Mouse (Mus musculus) heart, embryonic 11.5 days (tissue): ENCODE measurements at regions not wholly inside any gene's neighbourhood (a gene's known extent, or its start where the extent isn't known, plus 50 kb on each side); places are given as distances from the start of the nearest gene placed in this dataset.

Experiments used
- ATAC-seq: fragments of 200-750 bp; cut with Nextera tagmentation; replicated peaks from 2 replicates; pipeline ENCODE4 v1.8.0; 2017; ENCODE audit warnings: moderate library complexity; ENCODE audit not compliant: insufficient number of reproducible peaks, low FRiP score, low TSS enrichment
- H3K27ac ChIP-seq: fragments of 300-500 bp; sonication (generic); 2 replicates; pipeline ENCODE4 v1.5.1; 2014; ENCODE audit warnings: mild to moderate bottlenecking, low read depth, low read length
- H3K27me3 ChIP-seq: fragments of 300-500 bp; sonication (generic); 2 replicates; pipeline ENCODE4 v1.6.1; 2014; ENCODE audit warnings: mild to moderate bottlenecking, low read length, mixed read lengths; ENCODE audit not compliant: control insufficient read depth, insufficient read depth
- H3K36me3 ChIP-seq: fragments of 300-500 bp; sonication (generic); 2 replicates; pipeline ENCODE4 v1.6.1; 2014; ENCODE audit warnings: mild to moderate bottlenecking, low read length, moderate library complexity, mixed read lengths; ENCODE audit not compliant: control insufficient read depth, insufficient read depth
- H3K4me1 ChIP-seq: fragments of 300-500 bp; sonication (generic); 2 replicates; pipeline ENCODE4 v1.6.1; 2014; ENCODE audit warnings: low read length; ENCODE audit not compliant: control insufficient read depth, insufficient read depth
- H3K4me2 ChIP-seq: fragments of 300-500 bp; sonication (generic); 2 replicates; pipeline ENCODE4 v1.6.1; 2014; ENCODE audit warnings: mild to moderate bottlenecking, moderate library complexity
- H3K4me3 ChIP-seq: fragments of 300-500 bp; sonication (generic); 2 replicates; pipeline ENCODE4 v1.5.1; 2014; ENCODE audit warnings: low read depth, low read length
- H3K9ac ChIP-seq: fragments of 300-500 bp; sonication (generic); 2 replicates; pipeline ENCODE4 v1.6.1; 2014; ENCODE audit warnings: mild to moderate bottlenecking, low read depth, low read length, moderate library complexity
- H3K9me3 ChIP-seq: fragments of 300-500 bp; sonication (generic); replicated peaks from 2 replicates; pipeline ENCODE4 v1.6.1; 2016; ENCODE audit warnings: low read length; ENCODE audit not compliant: control insufficient read depth
- WGBS: fragments of 180-500 bp; shearing (Covaris S2); extraction: QIAGEN DNeasy Blood & Tissue Kit; methylation state at CpG from one replicate; pipeline ENCODE4 v1.1.7; 2014; ENCODE audit not compliant: insufficient replicate concordance; 5-methylcytosine and 5-hydroxymethylcytosine counted together

DNA sequence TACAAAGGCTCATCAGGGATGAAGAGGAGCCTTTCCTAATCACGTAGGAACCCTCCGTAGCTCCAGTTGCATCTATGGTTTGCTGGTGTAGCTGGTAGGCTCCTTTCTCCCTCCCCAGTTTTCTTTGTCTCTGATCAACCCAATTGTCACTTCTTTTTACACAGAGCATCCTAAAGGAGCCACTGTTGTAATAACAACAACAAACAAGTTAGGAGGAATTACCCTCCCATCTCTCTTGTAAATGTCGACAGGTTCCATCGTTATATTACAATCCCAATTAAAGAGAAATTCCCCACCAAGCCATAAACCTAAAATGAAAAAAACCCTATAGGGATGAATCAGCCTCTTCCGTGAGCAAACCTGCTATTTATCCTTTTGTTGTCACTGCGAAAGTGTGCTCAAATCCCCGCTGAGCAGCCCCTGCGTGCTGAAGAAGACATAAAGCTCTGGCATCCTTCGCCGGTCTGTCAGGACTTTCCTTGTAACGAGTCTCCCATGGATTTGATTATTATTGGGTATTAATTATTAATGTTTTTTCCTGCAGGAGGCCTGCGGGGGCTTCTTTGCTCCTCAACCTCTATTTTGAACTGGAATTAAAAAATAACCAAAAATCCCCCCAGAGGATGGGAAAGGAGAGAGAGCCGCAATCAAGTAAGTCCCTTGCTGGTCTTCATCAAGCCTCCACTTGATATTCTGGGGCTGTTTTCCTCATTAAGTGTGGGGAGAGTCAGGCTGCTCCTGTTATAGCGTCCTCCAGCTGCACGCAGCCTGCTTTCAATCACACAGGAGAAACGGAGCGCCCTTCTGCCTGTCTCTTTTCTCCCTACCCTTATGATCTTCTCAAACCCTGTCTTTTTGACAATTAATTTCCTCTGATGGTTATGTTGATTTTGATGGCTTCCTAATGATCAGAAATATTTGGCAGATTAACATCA, 619.1 kb upstream of the Camk1g start:
- Histone ChIP-seq H3K4me2 (no peak overlapping the region), H3K4me3 (no peak overlapping the region), H3K36me3 (no peaks in the 10 kb centered on the region), H3K9ac (no peak overlapping the region), H3K4me1 (no peaks in the 10 kb centered on the region), H3K27ac (no peak overlapping the region), H3K9me3 (no peaks in the 10 kb centered on the region), H3K27me3 (0 out of 2 replicates have a peak, but pooled peaks cover 4% of the 10 kb centered on the region)
- 44% methylated on average over 17 of the region's 17 CpGs for WGBS
- ATAC-seq = no peak

DNA sequence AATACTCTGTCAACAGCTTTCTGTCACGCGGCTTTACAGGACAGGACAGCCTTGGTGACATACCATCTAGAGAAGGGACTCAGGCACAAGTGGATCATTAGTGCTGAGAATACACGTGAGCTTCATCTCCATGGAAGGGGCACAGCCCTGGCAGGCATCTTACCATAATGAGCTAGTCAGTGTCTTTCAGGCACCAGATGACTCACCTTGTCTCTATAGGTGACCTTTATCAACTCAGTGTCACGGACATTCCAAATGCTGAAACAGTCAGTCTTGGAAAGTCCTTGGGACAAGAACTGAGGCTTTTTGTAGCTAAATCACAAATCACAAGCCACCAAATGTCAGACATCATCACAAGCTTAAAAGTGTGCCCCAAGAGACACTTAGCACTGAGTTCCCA, 610.5 kb upstream of the Camk1g start:
- H3K4me3 ChIP-seq = no peak overlapping the region
- H3K36me3 ChIP-seq = no peaks in the 10 kb centered on the region
- 68% methylated on average over 4 of the region's 4 CpGs for WGBS
- no peaks in the 10 kb centered on the region for H3K9me3 ChIP-seq
- no peak overlapping the region for H3K9ac ChIP-seq
- H3K4me1 ChIP-seq = no peaks in the 10 kb centered on the region
- no peaks in the 10 kb centered on the region for H3K27me3 ChIP-seq
- no peak overlapping the region for H3K4me2 ChIP-seq
- no peak overlapping the region for H3K27ac ChIP-seq
- no peak for ATAC-seq

DNA sequence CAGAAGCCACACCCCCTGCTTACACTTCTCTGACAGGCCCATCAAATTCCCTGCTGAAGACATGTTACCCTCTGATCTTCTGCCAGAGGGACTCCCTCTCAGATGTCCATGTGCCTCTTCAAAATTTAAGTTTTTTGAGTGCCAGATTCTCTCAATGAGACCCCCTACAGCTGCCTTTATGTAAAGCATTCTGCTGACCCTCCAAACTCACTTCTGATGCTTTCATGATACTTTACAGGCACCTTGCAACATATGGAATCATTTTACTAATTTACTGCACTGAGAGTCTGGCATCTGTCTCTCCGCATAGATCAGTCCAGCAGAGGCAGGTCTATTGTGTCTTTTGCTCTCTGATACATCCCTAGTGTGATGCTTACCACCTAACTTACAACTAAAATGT, 601.4 kb upstream of the Camk1g start:
- Histone ChIP-seq H3K4me3 (no peak overlapping the region), H3K4me1 (no peaks in the 10 kb centered on the region), H3K36me3 (no peaks in the 10 kb centered on the region), H3K9me3 (no peaks in the 10 kb centered on the region), H3K9ac (no peak overlapping the region), H3K27me3 (no peaks in the 10 kb centered on the region), H3K27ac (no peak overlapping the region), H3K4me2 (no peak overlapping the region)
- WGBS = 83% methylated on average over 1 of the region's 1 CpGs
- ATAC-seq = no peak

DNA sequence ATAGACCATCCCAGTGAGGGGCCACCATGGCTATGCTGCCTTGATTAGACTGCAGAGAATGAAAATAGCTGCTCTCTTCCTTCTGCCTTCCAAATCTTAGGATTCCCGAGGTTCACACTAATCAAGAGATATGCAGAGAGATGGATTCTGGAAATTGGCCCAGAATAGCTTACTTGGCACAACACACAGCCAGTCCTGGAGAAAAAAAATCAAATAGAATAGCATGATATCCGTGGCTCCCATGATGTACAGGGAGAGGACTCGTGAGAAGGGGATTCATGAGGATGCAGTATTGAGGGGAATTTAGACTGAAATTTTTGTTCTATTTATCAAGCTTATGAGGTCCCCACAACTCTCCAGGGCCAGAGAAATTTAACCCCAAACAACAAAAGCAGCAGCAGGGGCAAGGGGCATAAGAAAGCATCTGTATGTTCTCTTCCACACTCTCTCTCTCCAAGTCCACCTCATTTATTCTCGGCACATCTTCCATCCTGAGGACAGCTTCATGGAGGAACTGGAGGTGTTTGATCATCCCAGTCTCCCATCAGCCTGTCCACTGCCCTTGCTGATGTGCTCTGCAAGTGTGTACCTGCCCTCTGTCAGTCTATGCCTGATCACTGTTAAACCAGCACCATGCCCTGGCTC, 599.3 kb upstream of the Camk1g start:
- no peaks in the 10 kb centered on the region for H3K9me3 ChIP-seq
- no peaks in the 10 kb centered on the region for H3K27me3 ChIP-seq
- H3K4me2 ChIP-seq = no peak overlapping the region
- no peaks in the 10 kb centered on the region for H3K36me3 ChIP-seq
- no peak for ATAC-seq
- H3K9ac ChIP-seq = no peak overlapping the region
- WGBS = 58% methylated on average over 4 of the region's 4 CpGs
- no peak overlapping the region for H3K27ac ChIP-seq
- no peak overlapping the region for H3K4me3 ChIP-seq
- no peaks in the 10 kb centered on the region for H3K4me1 ChIP-seq

DNA sequence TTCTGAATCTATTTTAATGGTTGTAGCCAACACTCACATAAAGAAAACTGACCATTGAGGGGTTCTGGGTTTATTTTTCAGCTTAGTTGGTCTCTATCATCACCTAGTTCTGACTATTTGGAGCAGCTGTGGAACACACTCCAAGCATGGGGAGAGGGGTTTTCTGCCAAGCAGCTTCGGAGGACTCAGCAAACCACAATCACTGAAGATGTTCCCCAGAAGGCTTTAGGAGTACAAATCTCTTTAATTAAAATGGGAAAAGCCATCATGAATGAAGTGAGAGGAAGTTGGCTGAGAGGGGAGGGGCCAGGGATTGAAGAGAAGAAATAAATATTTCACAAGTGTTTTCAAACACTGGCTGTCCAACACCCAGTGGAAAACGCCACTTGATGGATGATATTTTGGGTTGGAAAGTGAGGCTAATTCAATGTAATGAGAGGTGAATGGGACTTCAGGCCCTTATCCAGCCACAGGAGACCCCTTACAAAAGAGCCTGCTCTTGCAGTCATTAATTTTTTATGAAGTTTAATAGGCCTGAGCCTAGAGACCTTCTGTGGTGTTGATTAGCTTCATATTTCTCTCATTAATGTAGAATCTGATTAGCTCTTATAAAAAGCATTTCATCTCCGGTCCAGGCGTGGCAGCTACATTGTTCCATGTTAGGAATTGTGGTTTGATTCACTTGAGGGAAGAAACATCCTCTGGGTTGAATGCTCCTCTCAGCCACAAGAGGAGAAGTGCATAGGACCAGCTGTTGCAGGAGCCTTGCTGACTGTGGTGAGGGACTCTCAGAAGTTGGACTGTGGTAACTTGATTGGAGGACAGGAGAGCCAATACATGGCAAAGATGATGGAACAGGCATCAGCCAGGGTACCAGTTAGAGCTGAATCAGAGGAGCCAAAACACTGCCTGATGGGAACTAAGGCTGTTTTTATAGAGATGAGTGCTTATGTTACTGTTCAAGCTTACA, 598.1 kb upstream of the Camk1g start:
- ATAC-seq = no peak
- Histone ChIP-seq H3K9me3 (no peaks in the 10 kb centered on the region), H3K4me2 (no peak overlapping the region), H3K36me3 (no peaks in the 10 kb centered on the region), H3K4me1 (no peaks in the 10 kb centered on the region), H3K27me3 (no peaks in the 10 kb centered on the region), H3K27ac (no peak overlapping the region), H3K4me3 (no peak overlapping the region), H3K9ac (no peak overlapping the region)
- 85% methylated on average over 4 of the region's 4 CpGs for WGBS

DNA sequence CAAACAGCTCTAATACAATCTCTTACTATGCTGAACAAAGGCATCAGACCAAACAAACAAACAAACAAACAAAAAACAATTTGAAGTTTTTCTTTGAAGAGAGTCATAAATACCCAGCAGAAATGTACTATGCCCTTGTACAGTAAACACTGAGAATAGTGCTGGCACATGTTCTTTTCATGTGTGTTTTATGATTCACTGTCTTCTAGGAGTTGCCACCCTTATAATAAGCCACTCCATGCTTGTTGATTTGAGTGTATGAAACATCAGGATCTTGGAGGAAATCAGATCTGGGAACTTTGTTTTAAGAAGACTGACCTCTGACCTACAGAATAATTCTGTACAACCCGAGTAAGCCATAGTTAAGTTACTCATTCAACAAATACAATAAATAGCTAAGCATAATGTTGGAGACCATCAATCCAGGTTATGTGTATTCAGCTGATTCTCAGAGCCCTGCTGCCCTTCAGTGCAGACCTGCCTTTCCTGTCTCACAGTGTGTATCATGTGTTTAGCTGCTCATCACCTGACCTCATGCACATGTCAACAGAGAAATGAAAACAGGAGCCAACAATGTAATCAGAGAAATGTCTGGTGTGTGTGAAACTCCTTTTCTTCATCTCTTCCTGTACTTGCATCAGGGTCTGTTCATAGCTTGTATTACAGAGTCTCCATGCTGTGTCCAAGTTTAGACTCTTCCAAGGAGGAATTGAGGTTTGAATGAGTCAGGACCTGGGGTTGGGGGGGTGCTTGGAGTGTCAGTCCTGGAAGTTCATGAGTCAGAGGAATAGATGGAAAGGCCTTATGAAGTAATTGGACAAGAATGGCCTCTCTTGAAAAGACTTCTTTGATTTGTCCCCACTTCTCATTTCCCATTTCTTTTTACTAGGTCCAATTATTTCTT, 596.8 kb upstream of the Camk1g start:
- Histone ChIP-seq H3K9me3 (no peaks in the 10 kb centered on the region), H3K9ac (no peak overlapping the region), H3K36me3 (no peaks in the 10 kb centered on the region), H3K4me1 (no peaks in the 10 kb centered on the region), H3K4me3 (no peak overlapping the region), H3K4me2 (no peak overlapping the region), H3K27me3 (no peaks in the 10 kb centered on the region), H3K27ac (no peak overlapping the region)
- 58% methylated on average over 1 of the region's 1 CpGs for WGBS
- ATAC-seq = no peak

DNA sequence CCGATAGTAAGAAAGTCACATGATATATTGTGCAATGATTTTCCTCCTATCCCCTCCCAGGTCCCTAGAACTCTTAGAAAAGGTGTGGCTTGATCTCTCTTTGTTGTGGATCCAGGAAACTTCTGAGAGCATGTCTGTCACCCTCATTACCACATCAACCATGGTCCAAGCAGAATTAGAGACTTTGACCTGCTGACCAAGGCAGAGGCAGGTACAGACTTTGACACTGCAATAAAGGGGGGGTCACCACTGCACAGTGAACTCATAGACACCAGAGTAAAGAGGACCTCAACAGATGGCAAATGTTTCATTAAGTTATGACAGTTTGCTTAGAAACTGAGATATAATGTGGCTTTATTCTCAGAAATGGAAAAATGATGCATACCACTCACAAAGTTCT, 595.2 kb upstream of the Camk1g start:
- no peaks in the 10 kb centered on the region for H3K27me3 ChIP-seq
- no peak overlapping the region for H3K4me3 ChIP-seq
- no peaks in the 10 kb centered on the region for H3K4me1 ChIP-seq
- WGBS = 65% methylated on average over 1 of the region's 1 CpGs
- ATAC-seq = no peak
- H3K9me3 ChIP-seq = no peaks in the 10 kb centered on the region
- no peaks in the 10 kb centered on the region for H3K36me3 ChIP-seq
- no peak overlapping the region for H3K4me2 ChIP-seq
- H3K27ac ChIP-seq = no peak overlapping the region
- no peak overlapping the region for H3K9ac ChIP-seq

DNA sequence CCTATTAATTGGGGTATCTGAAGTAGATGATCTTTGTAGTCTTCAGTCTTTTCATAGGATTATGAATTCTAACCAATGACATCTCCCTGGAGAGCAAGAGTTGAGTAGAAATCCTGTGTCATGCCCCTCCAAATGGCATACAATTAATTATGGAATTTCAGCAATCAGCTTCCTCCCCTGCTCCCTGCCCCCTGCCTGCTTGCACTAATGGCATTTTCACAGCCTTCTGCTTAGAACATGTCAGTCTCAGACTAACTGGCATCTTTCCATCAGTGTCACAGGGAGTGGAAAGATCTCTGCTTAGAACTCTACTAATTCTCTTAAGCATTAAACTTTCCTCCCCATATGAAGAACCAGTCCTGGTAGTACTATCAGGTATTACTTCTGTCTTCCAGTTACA, 581.8 kb upstream of the Camk1g start:
- no peak overlapping the region for H3K4me2 ChIP-seq
- no peak overlapping the region for H3K27ac ChIP-seq
- no peaks in the 10 kb centered on the region for H3K9me3 ChIP-seq
- H3K27me3 ChIP-seq = no peaks in the 10 kb centered on the region
- no peaks in the 10 kb centered on the region for H3K36me3 ChIP-seq
- no peak for ATAC-seq
- H3K4me3 ChIP-seq = no peak overlapping the region
- no peaks in the 10 kb centered on the region for H3K4me1 ChIP-seq
- no peak overlapping the region for H3K9ac ChIP-seq
